Mouse (Mus musculus) lung, adult 10 weeks (tissue): ENCODE results near the gene Prdx6. TPM values are rescaled to one million over a fixed set of nuclear protein-coding genes. Genes with fewer than 3 reads are reported as not detected.

ENCODE experiments used
- polyA plus RNA-seq: library from polyadenylated mRNA; stranded (reverse); fragments of 350-450 nt; fragmentation: Illumina TruSeq; extraction: RNeasy Lipid Tissue Mini Kit (QIAGEN cat#74804); gene quantifications from one replicate; pipeline ENCODE4 v1.2.3, GENCODE M21; 2014; ENCODE audit warnings: low read depth, low replicate concordance; ENCODE audit not compliant: insufficient read depth

Gene Prdx6
- 1,114 TPM for polyA plus RNA-seq

GRCm38 (mm10) chr1:161250604-161251416, at the start of gene Prdx6:
TSS of gene Prdx6 (minus strand) at chr1:161251219.

Other genes starting within 250 kb of the Prdx6 start
- 1.1 TPM for gene Zbtb37, start 216.4 kb downstream of the Prdx6 start, polyA plus RNA-seq
- gene Dars2, start 180.6 kb downstream of the Prdx6 start, polyA plus RNA-seq, result 7.2 TPM
- 3.5 TPM for gene Cenpl, start 180.5 kb downstream of the Prdx6 start, polyA plus RNA-seq
- 7.8 TPM for gene Klhl20, start 119.7 kb downstream of the Prdx6 start, polyA plus RNA-seq
- 1.1 TPM for gene Ankrd45, start 108.5 kb downstream of the Prdx6 start, polyA plus RNA-seq
- gene Tex50, start 91.9 kb downstream of the Prdx6 start, polyA plus RNA-seq, result not detected
- 0.21 TPM for gene Tnfsf4, start 144.2 kb upstream of the Prdx6 start, polyA plus RNA-seq
- gene Tnfsf18, start 243.4 kb upstream of the Prdx6 start, polyA plus RNA-seq, result not detected